Mouse (Mus musculus) gastrocnemius, postnatal 4 days (tissue): ENCODE results near the gene Anapc1. TPM values are rescaled to one million over a fixed set of nuclear protein-coding genes. Genes with fewer than 3 reads are reported as not detected.
A peak's percentile ranks its signal among the peaks of the same experiment; 100 is the strongest.

Experiments used
- DNase-seq, 2 experiments: peaks; one replicate each; pipeline ENCODE4 v3.0.0; 2021 to 2022; ENCODE audit warnings: low spot score in 2 of 2, mixed read lengths in 2 of 2
- long read RNA-seq, 2 experiments: library from polyadenylated mRNA; stranded (forward); transcript quantifications; one replicate each; pipeline ENCODE4 v2.0.0; 2021
- total RNA-seq, 2 experiments: library from RNA; stranded (reverse); gene quantifications; 2 replicates each; pipeline ENCODE4 v1.2.3; 2021

Anapc1 gene
- total RNA-seq = 10 to 100 TPM; 66.8 to 74.1 TPM
- long read RNA-seq, experiment 1, full-length matches to known transcripts = 6 of 16 reads
- long read RNA-seq, experiment 1, partial matches to known transcripts = 7 of 16 reads
- long read RNA-seq, experiment 1, other reads (novel, unspliced or antisense) = 3 of 16 reads
- long read RNA-seq, experiment 2, full-length matches to known transcripts = 11 of 34 reads
- long read RNA-seq, experiment 2, partial matches to known transcripts = 9 of 34 reads
- long read RNA-seq, experiment 2, other reads (novel, unspliced or antisense) = 14 of 34 reads

- peak; percentile 80 to 89 for DNase-seq
Observed at GRCm38 (mm10) chr2:128686921-128687557, at the start of gene Anapc1. Gene Anapc1 (minus strand): TSS chr2:128687391.

- no peak for DNase-seq
Observed at GRCm38 (mm10) chr2:128735089-128735488, 47.9 kb upstream of the Anapc1 start.

- DNase-seq = no peak
Observed at GRCm38 (mm10) chr2:128731951-128732350, 44.8 kb upstream of the Anapc1 start.

GRCm38 (mm10) chr2:128731514-128731913, 44.3 kb upstream of the Anapc1 start:
- no peak for DNase-seq

GRCm38 (mm10) chr2:128729141-128729540, 42.0 kb upstream of the Anapc1 start:
- no peak for DNase-seq

GRCm38 (mm10) chr2:128728066-128728465, 40.9 kb upstream of the Anapc1 start:
- no peak for DNase-seq

- no peak for DNase-seq
Observed at GRCm38 (mm10) chr2:128727552-128727951, 40.4 kb upstream of the Anapc1 start.

- no peak for DNase-seq
Observed at GRCm38 (mm10) chr2:128726626-128727025, 39.4 kb upstream of the Anapc1 start.

GRCm38 (mm10) chr2:128726067-128726466, 38.9 kb upstream of the Anapc1 start:
- no peak for DNase-seq

- DNase-seq = no peak
Observed at GRCm38 (mm10) chr2:128722106-128722710, 35.0 kb upstream of the Anapc1 start.

- no peak for DNase-seq
Observed at GRCm38 (mm10) chr2:128719380-128719779, 32.2 kb upstream of the Anapc1 start.

- no peak for DNase-seq
Observed at GRCm38 (mm10) chr2:128715979-128716378, 28.8 kb upstream of the Anapc1 start.

GRCm38 (mm10) chr2:128714724-128715241, 27.6 kb upstream of the Anapc1 start:
- no peak for DNase-seq

- DNase-seq = peak in 1 of 2 experiments; percentile 24
Observed at GRCm38 (mm10) chr2:128713548-128714003, 26.4 kb upstream of the Anapc1 start.

GRCm38 (mm10) chr2:128712940-128713339, 25.7 kb upstream of the Anapc1 start:
- no peak for DNase-seq

GRCm38 (mm10) chr2:128710609-128711008, 23.4 kb upstream of the Anapc1 start:
- DNase-seq = no peak

- no peak for DNase-seq
Observed at GRCm38 (mm10) chr2:128709264-128709663, 22.1 kb upstream of the Anapc1 start.

- DNase-seq = no peak
Observed at GRCm38 (mm10) chr2:128704474-128704873, 17.3 kb upstream of the Anapc1 start.

GRCm38 (mm10) chr2:128699201-128699885, 12.2 kb upstream of the Anapc1 start:
- peak; percentile 35 to 61 for DNase-seq

GRCm38 (mm10) chr2:128698693-128699181, 11.5 kb upstream of the Anapc1 start, which contains the start of gene Mertk:
Gene Mertk (plus strand): TSS chr2:128698956.
- DNase-seq = peak; percentile 78 to 90

GRCm38 (mm10) chr2:128698140-128698692, 11.0 kb upstream of the Anapc1 start:
- DNase-seq = peak; percentile 75 to 88
